Mouse (Mus musculus): ENCODE data around the gene Herc3.
A peak's percentile ranks its signal among the peaks of the same experiment; 100 is the strongest.

DNA sequence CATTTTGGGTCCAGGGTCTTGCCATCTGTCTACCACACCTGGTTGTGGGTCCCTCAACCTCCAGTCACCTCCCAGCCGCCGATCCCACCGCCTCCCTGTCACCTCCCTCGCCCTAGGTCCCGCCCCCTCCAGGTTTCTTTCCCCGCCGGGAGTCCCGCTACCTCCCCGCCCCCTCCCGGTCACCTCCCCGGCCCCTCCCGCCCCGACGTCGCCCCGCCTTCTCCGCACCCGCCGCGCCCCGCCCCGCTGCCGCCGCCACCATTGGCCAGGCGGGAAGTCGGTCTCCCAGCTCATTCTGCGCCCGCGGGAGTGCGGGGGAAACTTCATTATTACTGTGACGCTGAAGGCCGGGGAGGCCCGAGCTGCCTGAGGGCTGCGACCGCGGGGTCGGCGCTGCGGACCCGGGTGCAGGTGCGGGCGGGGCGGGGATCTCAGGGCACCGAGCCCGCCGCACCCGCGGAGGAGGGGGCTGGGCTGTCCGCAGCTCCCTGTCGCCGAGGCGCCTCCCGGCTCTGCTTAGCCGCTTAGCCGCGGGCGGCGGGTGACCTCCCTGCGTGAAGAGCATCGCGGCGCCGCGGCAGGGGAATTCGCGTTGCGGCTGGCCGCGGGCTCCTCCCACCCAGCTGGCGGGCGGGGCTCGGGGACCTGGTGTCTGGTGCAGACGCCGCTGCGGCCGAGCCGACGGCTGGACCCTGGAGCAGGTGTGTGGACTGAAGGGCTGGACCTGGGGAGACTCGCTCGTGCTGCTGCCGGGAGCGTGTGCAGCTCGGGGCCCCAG, at the start of gene Herc3:
- TF ChIP-seq POLR2A (IDR thresholded peaks at IDR 0.05; ENCODE audit: control insufficient read depth, low read depth, low read length) (0 out of 2 replicates have a peak, but pooled peaks have one; percentile 24), CTCF (IDR thresholded peaks at IDR 0.05; ENCODE audit: control insufficient read depth, insufficient read depth, insufficient replicate concordance, low read depth, low read length) (no peak)
